Mouse (Mus musculus) midbrain, embryonic 12.5 days (tissue): ENCODE data around the gene Sumo3. TPM values are rescaled to one million over a fixed set of nuclear protein-coding genes. Genes with fewer than 3 reads are reported as not detected.

Experiments used
- ATAC-seq: fragments of 200-750 bp; cut with Nextera tagmentation; 2 replicates; pipeline ENCODE4 v1.8.0; 2017; ENCODE audit warnings: low read depth, moderate TSS enrichment, moderate library complexity; ENCODE audit not compliant: low FRiP score
- H3K27ac ChIP-seq: fragments of 300-500 bp; sonication (generic); replicated peaks from 2 replicates; pipeline ENCODE4 v1.5.1; 2016; ENCODE audit warnings: mild to moderate bottlenecking
- H3K27me3 ChIP-seq: fragments of 300-500 bp; sonication (generic); 2 replicates; pipeline ENCODE4 v1.6.1; 2016; ENCODE audit warnings: mild to moderate bottlenecking
- H3K36me3 ChIP-seq: fragments of 300-500 bp; sonication (generic); 2 replicates; pipeline ENCODE4 v1.6.1; 2016
- H3K4me1 ChIP-seq: fragments of 300-500 bp; sonication (generic); 2 replicates; pipeline ENCODE4 v1.6.1; 2016
- H3K4me2 ChIP-seq: fragments of 300-500 bp; sonication (generic); replicated peaks from 2 replicates; pipeline ENCODE4 v1.6.1; 2016; ENCODE audit warnings: mild to moderate bottlenecking, moderate library complexity
- H3K4me3 ChIP-seq: fragments of 300-500 bp; sonication (generic); 2 replicates; pipeline ENCODE4 v1.5.1; 2016; ENCODE audit warnings: mild to moderate bottlenecking
- H3K9ac ChIP-seq: fragments of 300-500 bp; sonication (generic); replicated peaks from 2 replicates; pipeline ENCODE4 v1.6.1; 2016; ENCODE audit warnings: mild to moderate bottlenecking, moderate library complexity
- H3K9me3 ChIP-seq: fragments of 300-500 bp; sonication (generic); 2 replicates; pipeline ENCODE4 v1.6.1; 2016; ENCODE audit warnings: mild to moderate bottlenecking
- WGBS: fragments of 180-500 bp; shearing (Covaris S2); methylation state at CpG from one replicate; pipeline ENCODE4 v1.1.7; 2016; 5-methylcytosine and 5-hydroxymethylcytosine counted together
- polyA plus RNA-seq: library from polyadenylated mRNA; unstranded; fragments of >200 nt; fragmentation: Nextera tagmentation; extraction: Ambion mirVana; gene quantifications from 2 replicates; pipeline ENCODE4 v1.2.1, GENCODE M21; 2016

Sumo3 gene
- polyA plus RNA-seq, 1 experiment from 2014 or later: 325 TPM

- WGBS: 97% methylated on average over 9 of the region's 9 CpGs
- Histone ChIP-seq H3K4me2 (no peak overlapping the region), H3K27me3 (no peaks in the 10 kb centered on the region), H3K27ac (no peak overlapping the region), H3K36me3 (peaks cover 79% of the 10 kb centered on the region), H3K4me1 (no peaks in the 10 kb centered on the region), H3K9ac (no peak overlapping the region), H3K9me3 (no peaks in the 10 kb centered on the region), H3K4me3 (no peak overlapping the region)
- no peak for ATAC-seq
These were observed 10.3 kb downstream of the Sumo3 start for GRCm38 (mm10) chr10:77616166-77616565.

- 0 out of 2 replicates have a peak, but pooled peaks cover 4% of the 10 kb centered on the region for H3K4me1 ChIP-seq
These were observed 11.0 kb downstream of the Sumo3 start for GRCm38 (mm10) chr10:77616926-77617325.

DNA sequence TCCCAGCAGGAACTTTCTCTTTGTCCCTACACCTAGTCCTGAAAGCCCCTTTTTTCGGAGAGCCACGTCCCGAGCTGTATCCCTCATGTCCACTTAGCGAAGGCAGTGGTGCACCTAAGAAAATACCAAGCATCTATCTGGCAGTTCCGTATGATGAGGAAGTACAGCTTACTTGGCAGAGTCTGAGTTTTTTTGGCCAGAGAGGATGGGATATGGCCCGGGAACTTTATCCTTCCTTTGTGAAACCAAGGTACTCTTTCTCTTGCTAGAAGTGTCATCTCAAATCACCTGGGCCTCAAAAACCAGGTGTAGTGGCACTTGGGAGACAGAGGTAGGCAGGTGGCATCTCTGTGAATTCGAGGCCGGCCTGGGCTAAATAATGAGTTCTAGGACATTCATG, 15.6 kb downstream of the Sumo3 start:
- Histone ChIP-seq H3K27me3 (no peaks in the 10 kb centered on the region), H3K27ac (peak overlapping the region; percentile 84), H3K36me3 (peaks cover 27% of the 10 kb centered on the region), H3K4me3 (peak overlapping the region; percentile 99), H3K4me1 (peaks cover 26% of the 10 kb centered on the region), H3K9ac (peak overlapping the region; percentile 98), H3K9me3 (no peaks in the 10 kb centered on the region), H3K4me2 (peak overlapping the region; percentile 79)
- ATAC-seq: no peak
- WGBS: 78% methylated on average over 8 of the region's 8 CpGs

More at GRCm38 (mm10) chr10:77616926-77617325, 11.0 kb downstream of the Sumo3 start:
- no peak overlapping the region for H3K27ac ChIP-seq
- H3K27me3 ChIP-seq: no peaks in the 10 kb centered on the region
- H3K4me2 ChIP-seq: no peak overlapping the region
- no peak overlapping the region for H3K4me3 ChIP-seq
- no peak for ATAC-seq
- H3K9me3 ChIP-seq: no peaks in the 10 kb centered on the region
- H3K36me3 ChIP-seq: peaks cover 72% of the 10 kb centered on the region
- 97% methylated on average over 7 of the region's 7 CpGs for WGBS
- no peak overlapping the region for H3K9ac ChIP-seq

DNA sequence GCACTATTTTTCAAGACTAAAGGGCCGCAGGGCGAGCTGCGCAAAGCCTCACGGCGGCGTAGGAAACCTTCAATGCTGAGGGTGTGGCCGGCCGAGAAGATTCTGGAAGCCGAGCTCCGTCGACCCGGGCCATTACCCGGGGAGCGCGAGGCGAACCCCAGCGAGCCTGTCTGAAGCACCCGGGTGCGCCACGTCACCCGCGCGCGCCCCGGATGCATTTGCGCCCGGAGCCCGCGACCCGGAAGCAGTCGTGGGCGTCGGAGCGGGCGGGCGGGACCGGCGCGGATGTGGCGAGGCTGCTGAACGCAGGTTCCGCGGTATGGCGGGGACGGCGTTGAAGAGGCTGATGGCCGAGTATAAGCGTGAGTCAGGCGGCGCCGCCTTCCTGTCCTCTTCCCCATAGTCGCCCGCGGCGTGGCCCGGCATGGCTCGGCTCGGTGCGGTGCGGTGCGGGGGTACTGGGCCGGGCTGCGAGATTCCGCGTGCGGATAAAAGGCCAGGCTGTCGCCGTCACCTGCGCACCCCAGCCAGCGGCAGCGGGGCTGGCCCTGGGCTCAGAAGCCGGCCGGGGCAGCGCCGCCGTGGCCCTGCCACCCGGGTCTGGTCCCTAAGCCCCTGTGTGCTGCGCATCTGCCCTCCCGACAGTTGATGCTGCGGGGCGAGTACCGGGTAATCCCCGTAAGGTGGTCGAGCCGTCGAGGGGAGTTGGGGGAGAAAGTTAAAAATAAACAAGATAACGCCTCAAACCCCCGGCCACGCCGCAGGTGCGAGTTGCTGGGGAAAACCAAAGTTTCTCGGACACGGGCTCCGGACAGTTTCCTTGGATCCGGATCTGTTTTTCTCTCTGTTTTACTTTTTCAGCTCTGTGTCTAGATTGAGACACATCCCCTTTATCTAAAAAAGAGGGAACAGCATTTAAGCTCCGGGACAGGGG, 16.4 kb downstream of the Sumo3 start, which contains the start of gene Ube2g2:
Gene Ube2g2, plus strand, starts transcription at position 221 of the 934 bp plus-strand sequence.
- peak; percentile 90 for ATAC-seq
- Histone ChIP-seq H3K36me3 (peaks cover 19% of the 10 kb centered on the region), H3K27me3 (no peaks in the 10 kb centered on the region), H3K4me3 (peak within 1 kb of the TSS; percentile 99), H3K9me3 (no peaks in the 10 kb centered on the region), H3K4me1 (peaks cover 26% of the 10 kb centered on the region), H3K4me2 (peak within 1 kb of the TSS; percentile 79), H3K9ac (peak within 1 kb of the TSS; percentile 98), H3K27ac (peak within 1 kb of the TSS; percentile 84)
- WGBS: under 1% methylated on average over 91 of the region's 96 CpGs

- Histone ChIP-seq H3K4me1 (peaks cover 26% of the 10 kb centered on the region), H3K4me2 (peak overlapping the region; percentile 79), H3K4me3 (peak overlapping the region; percentile 99), H3K27me3 (no peaks in the 10 kb centered on the region), H3K27ac (peak overlapping the region; percentile 84; the same call in 1 of the 2 replicates), H3K9ac (peak overlapping the region; percentile 98), H3K9me3 (no peaks in the 10 kb centered on the region), H3K36me3 (peaks cover 11% of the 10 kb centered on the region)
- WGBS: 11% methylated on average over 8 of the region's 8 CpGs
- no peak for ATAC-seq
These were observed 17.2 kb downstream of the Sumo3 start for GRCm38 (mm10) chr10:77623069-77623492.

DNA sequence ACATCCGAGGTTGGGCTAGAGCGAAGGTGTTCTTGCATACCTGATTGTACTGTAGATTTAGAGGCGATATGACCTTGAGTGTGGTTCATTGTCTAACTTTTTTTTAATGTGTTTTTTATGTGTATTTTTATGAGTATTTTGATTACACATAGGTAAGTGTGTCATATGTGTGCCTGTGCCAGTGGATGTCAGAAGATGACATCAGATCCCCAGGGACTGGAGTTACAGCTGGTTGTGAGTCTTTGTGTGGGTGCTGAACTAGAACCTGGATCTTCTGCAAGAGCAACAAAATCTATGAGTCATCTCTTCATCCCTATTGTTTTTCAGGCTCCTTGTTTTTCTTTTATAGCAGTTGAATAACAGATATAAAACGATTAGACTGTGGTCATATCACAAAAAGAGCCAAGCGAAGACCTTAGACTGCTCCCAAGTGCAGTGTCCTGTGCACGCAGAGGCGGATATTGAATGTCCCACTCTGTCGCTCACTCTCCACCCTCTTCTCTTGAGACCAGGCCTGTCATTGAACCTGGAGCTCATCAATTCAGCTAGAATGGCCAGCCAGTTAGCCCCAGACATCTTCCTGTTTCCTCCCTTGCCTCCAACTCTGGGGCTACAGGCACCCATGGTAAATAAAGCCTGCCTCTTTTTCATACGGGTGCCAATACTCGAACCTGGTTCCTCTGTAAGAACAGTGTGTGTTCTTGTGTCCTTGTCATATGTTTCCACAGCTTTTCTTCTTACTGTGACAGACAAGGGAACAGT, 17.9 kb downstream of the Sumo3 start:
- H3K9ac ChIP-seq: 0 out of 2 replicates have a peak overlapping the region, but pooled peaks have one; percentile 98
- ATAC-seq: no peak
- H3K4me3 ChIP-seq: no peak overlapping the region
- peaks cover 27% of the 10 kb centered on the region for H3K4me1 ChIP-seq
- 92% methylated on average over 10 of the region's 10 CpGs for WGBS
- no peaks in the 10 kb centered on the region for H3K9me3 ChIP-seq
- H3K27ac ChIP-seq: no peak overlapping the region
- H3K27me3 ChIP-seq: no peaks in the 10 kb centered on the region
- H3K36me3 ChIP-seq: 0 out of 2 replicates have a peak, but pooled peaks cover 5% of the 10 kb centered on the region
- peak overlapping the region; percentile 79 for H3K4me2 ChIP-seq

GRCm38 (mm10) chr10:77624570-77624995, 18.7 kb downstream of the Sumo3 start:
- Histone ChIP-seq H3K4me1 (peaks cover 28% of the 10 kb centered on the region), H3K4me2 (no peak overlapping the region), H3K4me3 (no peak overlapping the region), H3K9me3 (no peaks in the 10 kb centered on the region), H3K9ac (no peak overlapping the region; the same call in 1 of the 2 replicates), H3K27ac (no peak overlapping the region), H3K36me3 (no peaks in the 10 kb centered on the region), H3K27me3 (no peaks in the 10 kb centered on the region)
- WGBS: 84% methylated on average over 7 of the region's 7 CpGs
- ATAC-seq: no peak

DNA sequence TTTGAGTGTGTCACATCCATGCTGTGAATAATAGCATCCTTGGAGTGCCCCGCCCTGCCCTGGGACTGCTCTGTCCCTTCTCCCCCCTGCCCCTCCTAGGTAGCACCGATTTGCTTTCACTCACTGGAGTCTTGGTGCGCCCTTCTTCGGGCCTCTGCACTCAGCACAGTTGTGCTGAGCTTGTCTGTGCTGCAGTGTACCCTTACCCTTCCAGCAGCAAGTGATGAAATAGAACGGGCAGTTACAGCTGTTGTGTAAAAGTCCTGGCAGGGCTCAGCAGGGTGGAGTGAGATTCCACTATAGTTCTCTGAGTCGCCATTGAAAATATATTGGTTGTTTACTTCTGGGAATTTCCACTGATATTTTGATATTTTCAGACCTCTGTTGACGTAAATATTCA, 20.1 kb downstream of the Sumo3 start:
- Histone ChIP-seq H3K27me3 (no peaks in the 10 kb centered on the region), H3K27ac (no peak overlapping the region), H3K4me3 (no peak overlapping the region), H3K36me3 (no peaks in the 10 kb centered on the region), H3K9ac (0 out of 2 replicates have a peak overlapping the region, but pooled peaks have one; percentile 11), H3K4me2 (no peak overlapping the region), H3K9me3 (no peaks in the 10 kb centered on the region), H3K4me1 (peaks cover 28% of the 10 kb centered on the region)
- WGBS: 91% methylated on average over 7 of the region's 7 CpGs
- no peak for ATAC-seq

GRCm38 (mm10) chr10:77626591-77626990, 20.7 kb downstream of the Sumo3 start:
- peaks cover 5% of the 10 kb centered on the region; the same call in 1 of the 2 replicates for H3K36me3 ChIP-seq
- ATAC-seq: no peak
- H3K9me3 ChIP-seq: no peaks in the 10 kb centered on the region
- H3K4me1 ChIP-seq: peaks cover 27% of the 10 kb centered on the region
- H3K4me3 ChIP-seq: no peak overlapping the region
- WGBS: 83% methylated on average over 7 of the region's 7 CpGs
- H3K27me3 ChIP-seq: no peaks in the 10 kb centered on the region
- H3K9ac ChIP-seq: no peak overlapping the region
- no peak overlapping the region for H3K27ac ChIP-seq
- H3K4me2 ChIP-seq: no peak overlapping the region

- no peak overlapping the region for H3K9ac ChIP-seq
- no peaks in the 10 kb centered on the region for H3K27me3 ChIP-seq
- no peak overlapping the region for H3K4me3 ChIP-seq
- peaks cover 12% of the 10 kb centered on the region for H3K36me3 ChIP-seq
- ATAC-seq: peak; percentile 72
- H3K4me2 ChIP-seq: no peak overlapping the region
- WGBS: 49% methylated on average over 2 of the region's 2 CpGs
- peaks cover 24% of the 10 kb centered on the region for H3K4me1 ChIP-seq
- H3K27ac ChIP-seq: no peak overlapping the region
- H3K9me3 ChIP-seq: no peaks in the 10 kb centered on the region
These were observed 21.6 kb downstream of the Sumo3 start for GRCm38 (mm10) chr10:77627497-77627896.

GRCm38 (mm10) chr10:77629163-77629562, 23.3 kb downstream of the Sumo3 start:
- Histone ChIP-seq H3K4me1 (peaks cover 14% of the 10 kb centered on the region), H3K36me3 (peaks cover 26% of the 10 kb centered on the region)
- WGBS: 92% methylated on average over 3 of the region's 3 CpGs

More at GRCm38 (mm10) chr10:77629163-77629562, 23.3 kb downstream of the Sumo3 start:
- H3K9ac ChIP-seq: no peak overlapping the region
- no peaks in the 10 kb centered on the region for H3K9me3 ChIP-seq
- H3K4me3 ChIP-seq: no peak overlapping the region
- H3K27ac ChIP-seq: no peak overlapping the region
- no peaks in the 10 kb centered on the region for H3K27me3 ChIP-seq
- ATAC-seq: no peak
- no peak overlapping the region for H3K4me2 ChIP-seq
